Mouse (Mus musculus): ENCODE results near the gene N4bp1. TPM values are rescaled to one million over a fixed set of nuclear protein-coding genes. Genes with fewer than 3 reads are reported as not detected.

N4bp1 gene
- polyA plus RNA-seq, 1 experiment from 2014 or later: 9.7 TPM

GRCm38 (mm10) chr8:86893554-86893953, 8.5 kb upstream of the N4bp1 start:
- Histone ChIP-seq H3K27me3 (ENCODE audit: low read depth, poor library complexity, severe bottlenecking) (no peaks in the 10 kb centered on the region), H3K36me3 (no peaks in the 10 kb centered on the region), H3K4me3 (no peak overlapping the region), H3K9me3 (replicated peaks) (no peaks in the 10 kb centered on the region), H3K4me1 (peaks cover 9% of the 10 kb centered on the region; the same call in 1 of the 2 replicates), H3K27ac (replicated peaks) (no peak overlapping the region)
- 94% methylated on average over 4 of the region's 4 CpGs for WGBS
- no peak for DNase-seq (ENCODE audit: low spot score)

DNA sequence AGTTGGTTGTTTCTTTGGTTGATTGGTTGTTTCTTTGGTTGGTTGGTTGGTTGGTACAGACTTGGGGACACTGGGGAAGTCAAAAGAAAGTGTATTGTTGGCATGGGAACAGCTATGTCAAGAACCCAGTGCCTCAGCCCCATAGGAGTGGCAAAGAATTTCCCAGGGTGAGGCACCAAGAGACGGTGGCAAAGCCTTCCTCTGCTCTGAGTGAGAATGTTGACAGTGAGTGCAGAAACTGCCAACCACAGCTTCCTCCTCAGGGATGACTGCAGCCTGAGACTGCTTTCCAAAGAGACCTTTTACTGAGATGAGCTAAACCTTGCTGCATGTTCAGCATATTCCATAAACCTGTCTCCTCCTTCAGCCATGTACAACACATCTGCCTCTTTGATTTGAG, 6.5 kb upstream of the N4bp1 start:
- 88% methylated on average over 1 of the region's 1 CpGs for WGBS

DNA sequence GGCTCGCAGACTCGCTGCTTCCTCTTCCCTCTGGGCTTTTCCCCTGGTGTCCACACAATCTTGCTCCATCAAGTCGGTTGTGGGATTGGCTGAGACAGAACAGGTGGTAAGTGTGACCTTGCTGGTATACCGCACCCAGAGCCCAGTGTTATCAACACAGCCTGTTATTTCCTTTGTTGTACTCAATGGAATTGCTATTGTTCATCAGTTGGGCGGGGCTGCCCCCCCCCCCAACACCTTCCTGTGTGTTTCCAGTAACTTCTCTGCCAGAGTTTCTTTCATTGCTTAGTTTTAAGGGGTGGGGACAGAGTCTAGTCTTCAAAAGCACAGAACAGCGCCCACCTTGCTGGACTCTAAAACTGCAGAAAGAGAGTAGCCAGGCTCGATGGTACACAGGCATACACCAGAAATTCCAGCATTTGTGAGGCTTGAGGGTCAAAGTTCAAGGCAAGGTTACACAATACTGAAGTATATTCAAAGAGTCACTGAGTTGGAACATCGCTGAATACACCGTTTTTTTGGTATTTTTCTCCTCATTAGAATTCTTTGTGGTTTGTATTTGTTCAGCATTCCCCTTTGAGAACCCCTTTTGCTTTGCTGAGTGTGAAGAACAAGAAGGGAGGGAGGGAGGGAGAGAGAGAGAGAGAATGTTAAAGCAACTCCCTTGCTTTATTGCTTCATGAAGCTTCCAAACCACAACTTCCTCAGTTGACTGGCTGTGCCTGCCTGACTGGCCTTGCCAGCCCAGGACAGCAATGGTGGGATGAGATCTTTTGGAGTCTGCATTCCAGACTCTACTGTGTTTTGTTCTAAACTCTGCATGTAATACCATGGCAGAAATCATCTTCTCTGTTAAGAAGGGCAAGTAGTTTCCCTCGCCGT, 3.2 kb upstream of the N4bp1 start:
- peaks cover 19% of the 10 kb centered on the region for H3K4me1 ChIP-seq
- no peaks in the 10 kb centered on the region; the same call in 1 of the 2 replicates for H3K27me3 ChIP-seq (ENCODE audit: low read depth, poor library complexity, severe bottlenecking)
- no peaks in the 10 kb centered on the region for H3K36me3 ChIP-seq
- no peak overlapping the region for H3K4me3 ChIP-seq
- WGBS: 76% methylated on average over 11 of the region's 11 CpGs
- H3K9me3 ChIP-seq (replicated peaks): no peaks in the 10 kb centered on the region
- no peak for DNase-seq (ENCODE audit: low spot score)
- no peak overlapping the region for H3K27ac ChIP-seq (replicated peaks)

More for the DNA sequence above, 6.5 kb upstream of the N4bp1 start:
- Histone ChIP-seq H3K4me1 (peaks cover 6% of the 10 kb centered on the region; the same call in 1 of the 2 replicates), H3K9me3 (replicated peaks) (no peaks in the 10 kb centered on the region), H3K27me3 (ENCODE audit: low read depth, poor library complexity, severe bottlenecking) (no peaks in the 10 kb centered on the region; the same call in 1 of the 2 replicates), H3K4me3 (no peak overlapping the region), H3K36me3 (no peaks in the 10 kb centered on the region), H3K27ac (replicated peaks) (no peak overlapping the region)
- DNase-seq (ENCODE audit: low spot score): no peak

GRCm38 (mm10) chr8:86884067-86884466, 991 bp downstream of the N4bp1 start:
- 3% methylated on average over 16 of the region's 16 CpGs for WGBS
- Histone ChIP-seq H3K4me1 (peaks cover 33% of the 10 kb centered on the region), H3K27ac (replicated peaks) (peak overlapping the region; percentile 96; the same call in 1 of the 2 replicates), H3K4me3 (peak overlapping the region; percentile 95), H3K36me3 (peaks cover 30% of the 10 kb centered on the region), H3K9me3 (replicated peaks) (no peaks in the 10 kb centered on the region), H3K27me3 (ENCODE audit: low read depth, poor library complexity, severe bottlenecking) (no peaks in the 10 kb centered on the region; the same call in 1 of the 2 replicates)
- DNase-seq (ENCODE audit: low spot score): no peak

- no peaks in the 10 kb centered on the region for H3K9me3 ChIP-seq (replicated peaks)
- 77% methylated on average over 11 of the region's 11 CpGs for WGBS
- DNase-seq (ENCODE audit: low spot score): no peak
- peaks cover 28% of the 10 kb centered on the region for H3K4me1 ChIP-seq
- H3K4me3 ChIP-seq: peak overlapping the region; percentile 95
- H3K27ac ChIP-seq (replicated peaks): no peak overlapping the region
- H3K27me3 ChIP-seq (ENCODE audit: low read depth, poor library complexity, severe bottlenecking): no peaks in the 10 kb centered on the region; the same call in 1 of the 2 replicates
- peaks cover 36% of the 10 kb centered on the region for H3K36me3 ChIP-seq
These were observed 2.2 kb downstream of the N4bp1 start for GRCm38 (mm10) chr8:86882568-86883478.

GRCm38 (mm10) chr8:86881951-86882350, 3.1 kb downstream of the N4bp1 start:
- WGBS: 92% methylated on average over 9 of the region's 9 CpGs
- Histone ChIP-seq H3K36me3 (peaks cover 36% of the 10 kb centered on the region), H3K4me3 (no peak overlapping the region)

DNA sequence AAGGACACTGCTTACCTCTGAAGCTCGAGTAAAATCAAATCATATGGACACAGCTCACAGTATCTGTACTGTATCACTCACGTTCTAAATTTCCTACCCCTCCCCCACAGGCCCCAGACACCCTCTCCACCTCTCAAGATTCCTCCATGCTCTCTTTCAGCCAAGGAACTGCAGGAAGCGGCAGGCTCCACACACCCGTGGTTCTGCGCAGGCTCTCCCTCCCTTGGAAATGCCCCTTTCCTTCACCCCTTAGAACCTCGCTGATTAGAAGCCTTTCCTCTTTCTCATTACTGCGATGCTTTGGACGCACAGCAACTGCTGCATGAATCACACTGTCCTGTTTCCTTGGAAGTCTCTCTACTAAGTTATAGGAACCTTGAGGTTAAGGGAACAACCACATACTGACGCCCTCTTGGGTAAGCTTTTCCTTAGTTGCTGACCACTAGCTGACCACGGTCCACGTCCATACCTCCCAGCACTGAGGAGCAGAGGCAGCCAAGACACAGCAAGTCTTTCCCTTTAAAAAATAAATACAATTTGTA, 3.9 kb downstream of the N4bp1 start:
- H3K9me3 ChIP-seq (replicated peaks): no peaks in the 10 kb centered on the region
- peaks cover 28% of the 10 kb centered on the region for H3K4me1 ChIP-seq
- H3K27me3 ChIP-seq (ENCODE audit: low read depth, poor library complexity, severe bottlenecking): no peaks in the 10 kb centered on the region
- peaks cover 42% of the 10 kb centered on the region for H3K36me3 ChIP-seq
- no peak overlapping the region for H3K4me3 ChIP-seq
- DNase-seq (ENCODE audit: low spot score): no peak
- no peak overlapping the region for H3K27ac ChIP-seq (replicated peaks)
- WGBS: 88% methylated on average over 11 of the region's 11 CpGs

More at GRCm38 (mm10) chr8:86881951-86882350, 3.1 kb downstream of the N4bp1 start:
- Histone ChIP-seq H3K27ac (replicated peaks) (no peak overlapping the region), H3K27me3 (ENCODE audit: low read depth, poor library complexity, severe bottlenecking) (no peaks in the 10 kb centered on the region; the same call in 1 of the 2 replicates), H3K4me1 (peaks cover 28% of the 10 kb centered on the region), H3K9me3 (replicated peaks) (no peaks in the 10 kb centered on the region)
- DNase-seq (ENCODE audit: low spot score): no peak

GRCm38 (mm10) chr8:86876831-86877230, 8.2 kb downstream of the N4bp1 start:
- 87% methylated on average over 2 of the region's 2 CpGs for WGBS
- H3K4me3 ChIP-seq: no peak overlapping the region
- H3K27ac ChIP-seq (replicated peaks): no peak overlapping the region
- H3K4me1 ChIP-seq: peaks cover 5% of the 10 kb centered on the region; the same call in 1 of the 2 replicates
- no peak for DNase-seq (ENCODE audit: low spot score)
- no peaks in the 10 kb centered on the region for H3K9me3 ChIP-seq (replicated peaks)
- peaks cover 57% of the 10 kb centered on the region for H3K36me3 ChIP-seq
- H3K27me3 ChIP-seq (ENCODE audit: low read depth, poor library complexity, severe bottlenecking): no peaks in the 10 kb centered on the region

DNA sequence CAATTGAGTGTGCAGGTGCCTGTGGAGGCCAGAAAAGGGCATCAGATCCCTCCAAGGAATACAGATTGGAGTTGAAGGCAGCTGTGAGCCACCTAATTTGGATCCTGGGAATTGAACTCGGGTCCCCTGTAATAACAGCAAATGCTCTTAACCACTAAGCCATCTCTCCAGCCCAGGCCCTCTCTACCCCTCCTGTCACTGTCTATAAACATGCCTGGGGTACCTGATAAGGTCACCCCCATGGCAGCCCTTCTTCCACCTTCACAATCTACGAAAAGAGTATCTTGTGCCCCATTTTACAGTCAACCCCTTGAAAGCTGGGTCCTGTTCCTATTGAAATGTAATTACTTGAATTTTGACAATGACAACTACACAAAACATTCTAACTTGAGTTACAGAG, 11.0 kb downstream of the N4bp1 start:
- Histone ChIP-seq H3K4me1 (peaks cover 4% of the 10 kb centered on the region; the same call in 1 of the 2 replicates), H3K27ac (replicated peaks) (no peak overlapping the region), H3K9me3 (replicated peaks) (no peaks in the 10 kb centered on the region), H3K27me3 (ENCODE audit: low read depth, poor library complexity, severe bottlenecking) (no peaks in the 10 kb centered on the region), H3K4me3 (no peak overlapping the region), H3K36me3 (peaks cover 34% of the 10 kb centered on the region)
- no peak for DNase-seq (ENCODE audit: low spot score)
- WGBS: 99% methylated on average over 2 of the region's 2 CpGs

DNA sequence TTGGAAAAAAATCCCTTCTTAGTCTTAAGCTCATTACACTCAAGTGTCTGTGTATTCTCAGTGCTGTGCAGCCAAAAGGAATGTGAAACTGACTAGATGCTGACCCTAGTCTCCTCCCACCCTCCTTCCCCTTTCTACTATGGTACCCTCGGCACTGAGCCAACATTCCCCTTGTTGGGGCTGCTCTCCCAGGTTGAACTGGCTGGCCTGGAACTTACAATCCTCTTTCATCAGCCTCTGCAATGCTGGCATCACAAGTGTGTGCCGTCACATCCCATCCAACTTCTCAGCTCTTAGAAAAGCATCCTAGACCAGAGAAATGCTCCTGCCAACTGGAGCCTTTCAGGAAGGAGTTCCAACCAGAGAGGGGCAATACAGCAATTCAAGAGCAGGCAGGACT, 11.9 kb downstream of the N4bp1 start:
- H3K4me1 ChIP-seq: peaks cover 4% of the 10 kb centered on the region; the same call in 1 of the 2 replicates
- H3K4me3 ChIP-seq: no peak overlapping the region
- no peaks in the 10 kb centered on the region for H3K9me3 ChIP-seq (replicated peaks)
- peaks cover 28% of the 10 kb centered on the region for H3K36me3 ChIP-seq
- H3K27ac ChIP-seq (replicated peaks): no peak overlapping the region
- no peaks in the 10 kb centered on the region for H3K27me3 ChIP-seq (ENCODE audit: low read depth, poor library complexity, severe bottlenecking)
- DNase-seq (ENCODE audit: low spot score): no peak
- WGBS: 82% methylated on average over 2 of the region's 2 CpGs

DNA sequence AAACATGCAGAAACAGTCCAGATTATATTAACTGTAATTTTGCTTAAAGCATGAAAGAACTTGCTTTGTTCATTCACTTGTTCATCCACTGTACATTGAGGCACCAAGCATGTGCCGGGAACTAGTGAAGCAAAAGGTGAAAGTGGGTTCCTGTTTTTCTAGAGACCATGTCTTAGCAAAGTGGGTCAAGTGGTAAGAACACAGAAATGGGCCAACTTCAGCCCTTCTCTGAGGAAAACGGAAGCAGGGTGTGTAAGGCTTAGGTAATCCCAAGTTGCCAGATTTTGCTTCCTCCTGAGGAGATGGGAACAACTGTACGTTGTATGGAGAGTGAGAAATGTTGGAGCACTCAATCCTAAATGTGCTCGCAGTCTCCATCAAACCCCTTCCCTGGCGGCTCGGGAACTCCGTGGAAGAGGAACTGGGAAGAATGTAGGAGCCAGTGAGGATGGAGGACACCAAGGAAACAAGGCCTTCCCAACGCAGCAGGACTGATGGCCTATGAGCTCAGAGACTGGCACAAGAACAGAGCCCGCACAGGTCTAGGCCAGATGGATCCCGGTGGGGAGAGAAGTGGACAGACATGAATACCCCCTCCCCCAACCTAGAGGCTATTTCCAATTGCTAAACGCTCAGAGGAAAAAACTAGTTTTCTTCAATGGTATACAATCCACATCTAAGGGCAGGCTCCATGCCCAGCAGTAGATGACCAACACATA, 12.8 kb downstream of the N4bp1 start:
- H3K4me3 ChIP-seq: no peak overlapping the region
- DNase-seq (ENCODE audit: low spot score): no peak
- peaks cover 28% of the 10 kb centered on the region for H3K36me3 ChIP-seq
- H3K27ac ChIP-seq (replicated peaks): no peak overlapping the region
- H3K4me1 ChIP-seq: peaks cover 4% of the 10 kb centered on the region; the same call in 1 of the 2 replicates
- no peaks in the 10 kb centered on the region for H3K9me3 ChIP-seq (replicated peaks)
- no peaks in the 10 kb centered on the region for H3K27me3 ChIP-seq (ENCODE audit: low read depth, poor library complexity, severe bottlenecking)
- WGBS: 95% methylated on average over 11 of the region's 11 CpGs

- no peak overlapping the region for H3K4me3 ChIP-seq
- H3K4me1 ChIP-seq: peaks cover 4% of the 10 kb centered on the region; the same call in 1 of the 2 replicates
- DNase-seq (ENCODE audit: low spot score): no peak
- H3K27me3 ChIP-seq (ENCODE audit: low read depth, poor library complexity, severe bottlenecking): no peaks in the 10 kb centered on the region
- H3K36me3 ChIP-seq: peaks cover 23% of the 10 kb centered on the region
- H3K9me3 ChIP-seq (replicated peaks): no peaks in the 10 kb centered on the region
- H3K27ac ChIP-seq (replicated peaks): no peak overlapping the region
- WGBS: 99% methylated on average over 2 of the region's 2 CpGs
These were observed 13.6 kb downstream of the N4bp1 start for GRCm38 (mm10) chr8:86871421-86871820.
